Mouse (Mus musculus): ENCODE data around the gene Rmdn3.

- TF ChIP-seq CTCF (IDR thresholded peaks at IDR 0.05; ENCODE audit: control insufficient read depth, insufficient read depth, low read length) (no peak), POLR2A (IDR thresholded peaks at IDR 0.05; ENCODE audit: borderline replicate concordance, control insufficient read depth, low read depth, low read length) (no peak)
These were observed 8.6 kb upstream of the Rmdn3 start for GRCm38 (mm10) chr2:119165401-119165800.
